Mouse (Mus musculus): ENCODE data around the gene Tepsin.

The Tepsin gene

DNA sequence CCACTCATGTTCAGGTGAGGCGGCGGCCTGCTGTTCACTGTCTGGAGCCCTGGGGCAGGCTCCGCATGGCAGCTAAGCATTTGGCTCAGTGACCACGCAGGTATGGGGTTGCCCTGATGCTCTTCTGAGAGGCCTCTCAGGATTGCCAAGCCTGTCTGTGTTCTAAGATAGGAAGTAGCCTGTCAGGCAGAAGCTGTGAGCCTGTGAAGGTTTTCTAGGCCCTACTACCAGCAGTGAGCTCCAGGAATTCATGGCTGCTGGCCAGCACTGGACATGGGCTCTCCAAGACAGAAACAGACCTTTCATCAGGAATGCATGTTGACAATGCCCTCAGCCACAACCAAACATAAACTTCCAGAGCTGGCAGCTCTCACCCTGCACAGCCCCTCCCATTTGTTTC, 13.6 kb upstream of the Tepsin start:
- ATAC-seq (ENCODE audit: insufficient number of reproducible peaks, low FRiP score, low TSS enrichment), result no peak

DNA sequence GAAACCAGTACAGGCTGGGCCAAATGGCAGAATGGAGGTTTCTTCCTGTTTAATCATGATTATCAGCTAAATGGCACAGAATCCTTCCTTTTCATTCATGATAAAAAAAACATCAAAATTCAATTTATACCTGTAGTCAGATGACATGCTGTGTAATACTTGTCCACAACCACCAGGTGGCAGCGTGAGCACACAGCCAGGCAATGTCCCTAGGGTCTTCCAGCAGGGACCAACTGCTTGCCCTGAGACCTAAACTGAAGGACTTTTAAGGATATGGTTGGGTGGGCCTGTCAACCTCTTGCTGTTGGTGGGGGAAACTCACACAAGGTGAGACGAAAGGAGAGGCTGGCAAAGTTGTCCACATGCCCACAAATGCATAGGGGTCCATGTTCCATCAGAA, 12.5 kb upstream of the Tepsin start:
- ATAC-seq (ENCODE audit: insufficient number of reproducible peaks, low FRiP score, low TSS enrichment), result no peak

DNA sequence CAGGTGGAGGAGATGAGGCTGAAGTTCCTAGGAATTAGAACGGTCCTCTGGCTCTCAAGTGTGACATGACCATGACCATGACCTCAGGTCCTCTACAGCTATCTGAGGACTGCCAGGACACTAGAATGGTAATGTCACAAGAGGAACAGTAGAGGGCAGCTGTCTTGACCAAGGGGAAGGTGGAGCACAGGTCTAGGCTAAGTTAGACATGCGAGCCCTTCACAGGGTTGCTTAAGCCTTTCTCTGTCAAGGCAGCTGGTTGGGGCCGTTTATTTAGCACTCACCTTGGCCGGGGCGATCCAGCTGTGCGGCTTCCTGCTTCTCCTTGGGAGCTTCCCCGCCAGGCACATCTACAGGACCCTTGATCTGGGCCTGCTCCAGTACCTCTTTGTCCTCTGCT, 12.0 kb upstream of the Tepsin start:
- no peak for ATAC-seq (ENCODE audit: insufficient number of reproducible peaks, low FRiP score, low TSS enrichment)

DNA sequence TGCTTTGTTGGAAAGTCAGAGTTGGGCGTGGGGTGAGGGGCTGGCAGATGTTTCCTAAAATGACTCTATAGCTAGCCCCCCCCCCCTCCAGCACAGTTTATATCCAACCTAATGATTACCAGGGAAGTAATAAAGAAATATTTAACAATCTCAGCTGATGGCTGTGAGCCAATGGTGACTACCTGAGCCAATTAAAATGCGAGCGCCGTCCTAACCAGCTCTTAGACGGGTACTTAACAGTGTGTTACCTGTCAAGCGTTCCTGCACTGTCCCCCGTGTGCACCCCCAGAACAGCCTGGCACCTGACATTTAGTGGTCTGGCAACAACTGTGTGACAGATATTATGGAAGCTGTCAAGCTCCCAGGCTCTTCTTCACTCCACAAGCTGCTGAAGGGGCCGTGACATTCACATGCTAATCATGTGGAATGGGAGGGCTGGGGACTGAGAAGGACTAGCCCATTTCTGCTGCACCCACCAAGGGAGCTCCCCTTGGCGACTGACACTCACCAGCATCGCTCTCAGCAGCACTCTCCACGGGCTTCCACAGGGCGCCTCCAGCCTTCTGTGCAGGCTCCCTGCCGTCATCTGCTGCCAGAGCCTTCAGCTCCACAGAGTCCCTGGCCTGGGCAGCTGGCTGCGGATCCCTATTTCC, 11.2 kb upstream of the Tepsin start:
- no peak for ATAC-seq (ENCODE audit: insufficient number of reproducible peaks, low FRiP score, low TSS enrichment)

DNA sequence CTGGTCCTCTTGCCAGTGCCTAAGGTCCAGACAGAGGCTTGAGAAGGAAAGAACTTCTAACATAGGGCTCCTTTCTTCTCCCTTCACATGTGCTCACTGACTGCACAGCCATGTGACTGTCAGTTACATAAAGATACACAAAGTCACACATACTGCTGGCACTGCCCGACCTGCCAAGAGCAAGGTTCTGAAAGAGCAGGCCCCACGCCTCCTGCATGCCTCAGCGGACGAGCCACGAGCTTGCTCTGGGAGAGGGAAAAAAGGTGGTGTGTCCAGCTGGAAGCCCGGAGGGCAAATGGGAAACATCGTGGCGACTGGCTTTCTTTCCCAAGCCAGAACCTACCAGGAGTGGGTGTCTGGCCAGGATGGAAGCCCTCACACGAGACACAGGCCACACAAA, 9.3 kb upstream of the Tepsin start:
- no peak for ATAC-seq (ENCODE audit: insufficient number of reproducible peaks, low FRiP score, low TSS enrichment)

DNA sequence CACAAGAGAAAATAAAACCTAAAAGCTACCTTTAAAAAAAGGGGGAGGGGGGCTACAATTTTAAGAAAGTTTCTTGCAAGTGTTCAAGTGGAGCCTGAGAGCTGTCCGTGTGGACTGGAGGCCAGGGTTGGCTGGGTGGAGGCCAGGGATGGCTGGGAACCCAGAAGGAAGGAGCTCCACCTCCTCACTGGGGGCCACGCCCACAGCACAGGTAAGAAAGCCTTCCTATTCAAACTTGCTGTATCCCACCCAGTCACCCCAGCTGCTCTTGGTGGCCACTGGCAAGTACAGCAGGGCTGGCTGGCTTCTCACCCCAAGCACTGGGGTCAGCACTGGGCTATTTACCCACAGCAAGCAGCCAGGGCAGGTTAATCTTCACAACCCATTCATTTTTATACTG, 8.5 kb upstream of the Tepsin start:
- ATAC-seq (ENCODE audit: insufficient number of reproducible peaks, low FRiP score, low TSS enrichment), result no peak

DNA sequence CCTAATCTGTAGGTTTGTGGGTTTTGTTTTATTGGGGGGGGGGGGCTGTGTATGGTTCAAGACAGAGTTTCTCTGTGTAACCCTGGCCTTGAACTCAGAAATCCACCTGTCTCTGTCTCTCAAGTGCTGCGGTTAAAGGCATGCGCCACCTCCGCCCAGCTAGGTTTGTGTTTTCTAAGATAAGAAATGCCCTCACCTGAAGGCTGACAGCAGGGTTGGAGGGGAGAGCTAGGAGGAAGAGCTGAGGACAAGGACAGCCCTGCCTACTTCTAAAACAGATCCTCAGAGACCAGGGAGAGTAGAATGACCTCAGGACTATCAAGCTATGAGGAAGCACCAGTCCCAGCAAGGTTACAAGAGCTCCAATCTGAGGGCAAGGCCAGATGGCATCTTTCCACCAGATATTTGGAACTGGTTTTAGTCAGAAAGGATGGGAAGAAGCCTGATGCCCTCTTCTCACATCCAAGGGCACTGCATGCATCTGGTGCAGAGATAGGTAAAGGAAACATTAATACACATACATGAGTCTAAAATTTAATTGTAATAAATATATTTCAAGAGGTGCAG, 5.0 kb upstream of the Tepsin start:
- ATAC-seq (ENCODE audit: insufficient number of reproducible peaks, low FRiP score, low TSS enrichment), result no peak

DNA sequence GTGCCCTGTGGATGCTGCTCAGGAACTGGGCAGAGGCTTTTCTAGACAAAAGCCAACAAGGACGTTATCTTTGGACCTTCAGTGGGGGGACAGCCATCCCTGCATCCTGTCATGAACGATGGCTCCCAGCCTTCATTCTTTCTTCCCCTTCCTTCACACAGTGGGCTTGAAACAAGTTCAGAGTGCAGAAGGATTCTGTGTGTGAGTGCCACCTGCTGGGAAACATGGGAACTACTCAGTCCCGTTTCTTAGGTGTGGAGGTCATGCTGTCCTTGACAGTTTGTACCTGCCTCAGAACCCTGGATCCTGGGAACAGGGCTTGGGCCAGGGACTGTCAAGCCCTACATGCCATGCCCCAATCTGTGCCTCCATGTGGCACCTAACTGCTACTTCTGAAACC, 2.5 kb upstream of the Tepsin start:
- no peak for ATAC-seq (ENCODE audit: insufficient number of reproducible peaks, low FRiP score, low TSS enrichment)

DNA sequence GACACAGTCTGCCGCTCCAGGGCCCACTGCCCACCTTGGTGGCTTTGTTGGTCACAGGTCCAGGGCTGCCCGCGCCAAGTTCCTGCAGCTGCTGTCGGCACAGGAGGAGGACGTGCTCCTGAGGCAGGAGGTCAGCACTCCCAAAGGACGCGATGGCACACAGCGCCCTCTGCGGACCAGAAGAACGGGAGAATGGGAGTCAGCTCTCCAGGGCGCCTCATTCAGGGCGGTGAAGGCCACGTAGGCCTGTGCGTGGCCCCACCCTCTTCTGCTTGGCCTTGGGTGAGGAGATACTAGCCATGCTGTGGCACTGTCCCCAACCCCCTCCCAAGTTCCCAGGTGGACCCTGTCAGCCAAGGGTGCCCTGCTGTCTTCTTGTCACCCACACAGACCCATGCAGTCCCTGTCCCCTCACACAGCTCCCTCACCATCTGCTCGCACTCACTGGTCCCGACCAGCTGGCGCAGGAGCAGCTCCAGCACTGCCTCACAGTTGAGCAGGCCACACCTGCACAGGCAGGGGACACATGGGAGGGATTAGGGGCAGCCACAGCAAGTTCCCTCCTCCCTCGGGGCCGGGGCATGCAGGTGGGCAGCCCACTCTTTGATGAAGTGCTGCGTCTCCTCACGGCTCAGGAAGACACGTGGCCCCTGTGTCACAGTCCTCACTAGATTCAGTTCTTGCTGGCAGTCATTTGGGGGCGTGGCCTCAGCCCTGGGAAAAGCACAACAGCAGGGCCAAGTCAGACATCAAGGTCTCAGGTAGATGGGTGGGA, 5.5 kb downstream of the Tepsin start:
- no peak for ATAC-seq (ENCODE audit: insufficient number of reproducible peaks, low FRiP score, low TSS enrichment)

DNA sequence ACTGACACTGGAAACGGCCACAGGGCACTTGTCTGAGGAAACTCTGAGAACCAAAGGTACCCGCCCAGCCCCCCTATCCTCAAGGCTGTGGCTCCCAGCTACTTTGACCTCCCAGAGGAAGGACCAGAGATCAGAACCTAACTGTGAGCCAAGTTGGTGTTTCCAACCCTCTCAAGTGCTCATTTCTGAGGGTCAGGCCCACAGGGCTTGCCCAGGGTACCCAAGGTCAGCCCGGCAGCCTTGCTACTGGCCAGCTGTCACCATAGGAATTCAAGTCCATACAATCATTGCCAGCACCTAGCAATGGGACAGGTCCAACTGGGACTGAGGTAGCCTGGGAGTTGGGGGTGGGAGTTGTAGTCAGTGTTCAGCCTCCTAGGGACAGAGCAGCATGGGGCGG, 7.9 kb downstream of the Tepsin start:
- ATAC-seq (ENCODE audit: insufficient number of reproducible peaks, low FRiP score, low TSS enrichment), result no peak

DNA sequence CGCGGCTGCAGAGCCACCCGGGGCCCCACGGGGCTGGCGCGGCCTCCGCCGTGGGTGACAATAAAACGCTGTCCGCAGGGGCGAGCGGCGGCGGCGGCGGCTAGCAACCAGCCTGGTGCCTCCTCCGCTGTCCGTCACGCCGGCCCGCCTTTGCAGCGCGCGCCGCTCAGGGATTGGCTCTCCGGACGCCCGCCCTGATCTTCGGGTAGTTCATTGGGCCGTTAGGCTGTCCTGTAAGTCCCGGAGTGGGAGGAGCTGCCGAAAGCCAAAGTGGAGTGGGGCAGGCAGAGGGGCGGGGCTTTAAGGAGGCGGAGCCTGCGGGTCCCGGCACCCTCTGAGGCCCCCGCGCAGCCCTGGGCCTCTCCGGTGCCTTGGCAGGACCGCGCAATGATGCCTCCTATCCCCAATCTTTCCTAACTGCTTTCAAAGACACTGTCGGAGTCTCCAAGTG, 11.8 kb downstream of the Tepsin start, which contains the start of gene Cep131:
Gene Cep131 (minus strand): TSS at position 126 of the 451 bp plus-strand sequence.
- ATAC-seq (ENCODE audit: insufficient number of reproducible peaks, low FRiP score, low TSS enrichment), result peak; percentile 98

DNA sequence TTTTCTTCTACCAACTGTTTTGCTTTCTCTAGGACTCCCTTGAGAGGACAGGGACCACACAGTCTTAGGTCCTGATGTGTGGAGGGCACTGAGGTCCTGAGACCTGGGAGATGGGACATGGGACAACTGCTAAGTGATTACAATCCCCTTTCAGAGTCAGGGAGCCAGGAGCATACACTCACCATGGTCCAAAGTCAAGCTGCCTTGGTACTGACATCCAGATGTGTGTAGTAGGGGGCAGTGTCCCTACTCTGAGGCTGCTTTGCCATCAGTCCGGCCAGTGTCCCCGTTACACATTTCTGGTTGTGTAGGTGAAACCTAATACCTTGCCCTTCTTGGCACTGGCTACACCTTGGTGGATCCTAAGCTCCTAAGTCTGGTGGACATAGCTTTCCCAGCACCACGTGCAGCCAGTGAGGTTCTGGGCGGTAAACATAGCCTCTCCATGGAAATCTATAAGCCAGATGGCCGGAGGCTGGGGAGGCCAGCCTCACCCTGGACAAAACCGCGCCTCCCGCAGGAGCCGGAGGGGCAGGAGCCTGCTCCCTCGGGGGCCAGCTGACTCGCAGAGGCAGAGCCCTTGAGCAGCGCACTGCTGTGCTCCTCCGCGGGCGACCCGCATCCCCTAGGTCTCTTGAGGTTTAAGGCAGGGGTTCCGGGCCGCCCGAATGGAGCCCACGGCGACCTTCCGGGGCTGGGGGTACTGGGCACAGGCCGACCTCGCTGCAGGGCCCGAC, 12.5 kb downstream of the Tepsin start:
- ATAC-seq (ENCODE audit: insufficient number of reproducible peaks, low FRiP score, low TSS enrichment), result peak; percentile 47; the same call in 1 of the 2 replicates

DNA sequence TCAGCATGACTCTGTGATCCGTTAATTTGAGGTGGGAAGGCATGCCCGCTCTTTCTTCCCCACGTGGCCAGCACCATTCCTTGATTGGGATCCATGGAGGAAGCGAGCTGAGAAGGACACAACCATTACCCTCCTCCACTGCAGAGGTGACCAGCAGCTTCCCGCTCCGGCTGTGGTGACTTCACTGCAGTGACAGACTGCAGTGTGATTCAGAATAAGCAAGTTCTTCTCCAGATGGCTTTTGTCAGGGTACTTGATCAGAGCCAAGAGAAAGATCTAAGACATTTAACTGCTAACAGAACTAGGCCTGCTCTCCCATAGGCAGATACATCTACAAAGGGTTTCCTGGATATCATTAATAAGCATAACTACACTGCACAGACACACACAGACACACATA, 18.2 kb downstream of the Tepsin start:
- ATAC-seq (ENCODE audit: insufficient number of reproducible peaks, low FRiP score, low TSS enrichment), result no peak

DNA sequence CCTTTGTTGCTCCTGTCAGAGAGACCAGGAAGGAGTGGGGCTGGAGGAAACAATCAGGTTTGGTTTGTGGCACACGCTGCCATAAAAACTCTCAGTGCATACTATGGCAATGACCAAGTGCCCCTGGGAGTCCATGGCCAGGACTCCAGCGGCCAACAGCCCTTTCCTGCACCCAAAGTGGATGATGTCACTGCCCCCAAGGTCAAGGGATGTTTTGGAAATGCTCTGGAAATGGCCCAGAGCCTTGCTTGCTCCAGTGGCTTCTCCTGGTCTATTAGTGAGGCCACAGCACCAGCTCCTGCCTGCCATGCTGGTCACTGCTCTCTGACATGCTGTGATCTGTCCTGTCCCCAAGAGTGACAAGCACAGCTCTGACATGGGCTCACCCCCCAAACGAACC, 22.3 kb downstream of the Tepsin start:
- no peak for ATAC-seq (ENCODE audit: insufficient number of reproducible peaks, low FRiP score, low TSS enrichment)

DNA sequence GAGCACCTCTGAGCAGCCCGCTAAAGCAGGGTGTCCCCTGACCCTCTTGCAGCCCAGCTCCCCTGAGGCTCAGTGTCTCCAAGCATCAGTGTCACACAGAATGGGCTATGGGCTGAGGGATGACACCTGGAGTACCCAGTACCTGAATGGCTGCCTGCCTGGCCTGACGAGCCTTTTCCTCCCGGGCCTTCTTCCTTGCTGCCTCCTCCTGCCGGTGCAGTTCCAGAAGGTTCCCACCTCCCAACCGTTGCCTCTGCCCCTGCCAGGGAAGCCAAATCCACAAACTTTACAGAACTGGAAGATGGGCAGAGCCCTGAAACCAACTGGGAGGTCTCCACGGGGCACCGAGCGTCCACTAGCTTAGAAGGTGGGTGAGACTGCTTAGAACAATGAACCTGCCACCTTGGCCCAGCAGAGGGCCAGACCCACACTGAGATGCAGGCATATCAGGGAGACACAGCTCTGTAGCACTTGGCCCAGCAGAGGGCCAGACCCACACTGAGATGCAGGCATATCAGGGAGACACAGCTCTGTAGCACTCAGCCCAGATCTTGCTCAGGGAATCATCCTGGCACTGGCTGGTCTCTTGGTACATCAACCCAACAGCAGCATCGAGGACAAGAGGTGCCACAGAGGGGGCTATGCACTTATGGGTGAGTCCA, 25.4 kb downstream of the Tepsin start:
- no peak for ATAC-seq (ENCODE audit: insufficient number of reproducible peaks, low FRiP score, low TSS enrichment)

DNA sequence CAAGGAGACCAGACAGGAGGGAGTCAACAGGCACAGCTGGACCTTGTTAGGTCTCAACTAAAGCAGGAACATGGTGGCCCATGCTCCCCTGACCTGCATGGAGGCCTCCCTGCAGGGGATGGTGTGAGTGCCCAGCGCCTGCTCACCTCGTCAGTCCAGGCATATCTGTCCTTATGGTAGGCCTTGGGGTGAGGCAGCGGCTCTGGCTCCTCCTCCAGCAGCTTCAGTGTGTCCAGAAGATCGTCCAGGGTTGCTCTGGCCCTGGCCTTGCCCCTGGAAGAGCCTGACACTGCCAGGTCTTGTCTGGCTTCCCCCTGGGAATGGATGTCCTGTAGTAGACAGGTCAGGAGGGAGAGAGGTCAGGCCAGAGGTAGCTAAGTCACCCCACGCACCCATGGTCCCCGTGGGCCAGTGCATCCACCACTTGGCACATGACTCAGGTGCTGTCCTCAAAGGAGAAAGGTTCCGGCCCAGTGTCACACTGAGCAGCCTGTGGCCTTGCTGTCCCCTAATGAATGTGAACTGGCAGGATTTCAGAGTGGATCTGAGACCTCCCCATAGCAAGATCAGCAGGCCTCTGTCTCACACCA, 26.7 kb downstream of the Tepsin start:
- ATAC-seq (ENCODE audit: insufficient number of reproducible peaks, low FRiP score, low TSS enrichment), result no peak

DNA sequence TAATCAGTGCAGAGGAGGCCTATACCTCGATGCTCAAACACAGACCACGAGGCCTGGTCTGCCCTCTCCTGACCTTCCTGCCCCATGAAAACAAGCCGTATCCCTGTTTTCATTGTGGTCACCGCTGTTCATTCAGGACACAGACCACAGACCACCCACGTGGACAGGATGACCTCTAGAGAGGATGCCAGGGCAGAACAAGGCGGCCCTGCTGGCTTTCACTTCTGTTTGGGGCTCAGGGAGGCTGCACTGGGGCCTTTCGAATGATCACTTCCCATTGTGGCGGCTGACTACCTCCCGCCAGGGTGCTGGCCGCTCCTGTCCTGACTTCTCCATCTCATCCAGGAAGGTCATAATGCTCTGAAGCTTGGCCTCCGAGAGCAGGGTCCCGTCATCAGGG, 27.5 kb downstream of the Tepsin start:
- ATAC-seq (ENCODE audit: insufficient number of reproducible peaks, low FRiP score, low TSS enrichment), result no peak

DNA sequence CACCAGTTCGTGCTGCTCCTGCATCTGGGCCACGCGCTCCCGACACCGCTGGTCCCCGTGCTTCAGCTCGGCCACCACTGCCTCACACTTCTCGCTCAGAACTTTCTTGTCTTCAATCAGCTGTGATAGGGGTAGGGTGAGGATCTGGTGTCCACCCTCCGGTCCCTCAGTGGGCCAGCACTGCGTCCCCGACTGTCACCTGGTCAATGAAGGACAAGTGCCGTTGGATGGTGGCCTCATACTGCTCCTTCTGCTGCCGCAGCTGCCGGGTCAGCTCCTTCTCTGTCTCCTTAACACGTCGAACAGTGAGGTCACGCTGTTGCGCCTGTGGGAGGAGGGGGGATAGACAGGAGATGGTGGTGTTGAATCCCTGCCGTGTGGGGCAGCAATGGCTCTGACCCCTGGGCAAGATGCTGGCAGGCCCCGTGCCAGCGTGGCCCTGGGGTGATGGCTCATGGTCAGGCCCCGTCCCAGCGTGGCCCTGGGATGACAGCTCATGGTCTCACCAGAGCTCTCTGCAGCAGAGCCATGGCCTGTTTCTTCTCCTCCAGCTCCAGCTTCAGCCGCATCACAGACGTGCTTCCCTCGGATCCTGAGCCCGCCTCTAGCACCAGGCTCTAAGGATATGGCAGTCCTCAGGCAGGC, 28.1 kb downstream of the Tepsin start:
- no peak for ATAC-seq (ENCODE audit: insufficient number of reproducible peaks, low FRiP score, low TSS enrichment)

DNA sequence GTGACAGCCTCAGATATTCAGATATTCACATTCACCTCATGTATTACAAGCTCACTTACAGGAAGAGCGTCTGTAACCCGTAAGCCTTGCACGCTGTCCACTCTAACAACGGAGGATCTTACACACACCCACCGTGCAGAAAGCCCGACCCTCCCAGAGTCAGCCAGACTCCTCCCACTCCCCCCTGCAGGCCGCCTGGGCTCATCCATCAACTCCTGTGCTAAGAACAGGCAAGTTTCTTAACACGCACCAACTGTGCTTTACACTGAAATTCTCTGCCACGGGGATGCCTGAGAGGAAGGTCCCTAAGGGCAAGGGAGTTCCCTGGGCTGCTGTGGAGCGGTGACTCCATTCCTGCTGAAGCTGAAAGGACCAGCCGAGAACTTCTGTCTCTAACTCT, 29.3 kb downstream of the Tepsin start:
- ATAC-seq (ENCODE audit: insufficient number of reproducible peaks, low FRiP score, low TSS enrichment), result no peak

DNA sequence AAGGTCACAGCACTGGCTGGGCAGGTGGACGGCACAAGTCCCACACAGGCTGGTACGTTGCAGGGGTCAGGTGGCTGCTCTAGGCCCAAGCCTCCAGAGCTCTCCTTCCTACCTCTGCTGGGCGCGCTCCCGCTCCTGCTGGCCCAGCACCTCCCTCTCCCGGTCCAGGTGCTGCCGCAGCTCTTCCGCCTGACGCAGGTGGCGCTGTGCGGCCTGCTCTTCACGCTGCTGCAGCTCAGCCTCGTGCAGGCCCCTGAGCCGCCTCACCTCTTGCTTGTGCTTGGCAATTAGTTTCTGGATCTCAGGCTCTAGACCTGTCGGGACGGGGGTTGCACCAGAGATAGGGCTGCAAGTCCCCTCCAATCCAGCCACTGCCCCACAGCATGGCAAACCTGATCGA, 30.7 kb downstream of the Tepsin start:
- ATAC-seq (ENCODE audit: insufficient number of reproducible peaks, low FRiP score, low TSS enrichment), result 0 out of 2 replicates have a peak, but pooled peaks have one; percentile 32
